Mouse (Mus musculus) liver, adult 2 months (tissue): ENCODE measurements around the gene Cep57l1. TPM values are rescaled to one million over a fixed set of nuclear protein-coding genes. Genes with fewer than 3 reads are reported as not detected.

Experiments used
- DNase-seq: peaks from one replicate; pipeline ENCODE4 v3.0.0-alpha.2; 2011; ENCODE audit warnings: low read depth, low spot score; ENCODE audit errors: extremely low read depth
- H3K27ac ChIP-seq: fragments of 200-500 bp; replicated peaks from 2 replicates; pipeline ENCODE4 v1.5.1; 2012; ENCODE audit warnings: low read depth, mild to moderate bottlenecking, control low read depth, inconsistent platforms, low read length; ENCODE audit not compliant: insufficient read depth
- H3K27me3 ChIP-seq: fragments of 200-500 bp; 2 replicates; pipeline ENCODE4 v1.6.1; 2012; ENCODE audit warnings: mild to moderate bottlenecking, moderate library complexity, low read length, inconsistent platforms; ENCODE audit not compliant: control insufficient read depth, insufficient read depth
- H3K36me3 ChIP-seq: fragments of 200-500 bp; 2 replicates; pipeline ENCODE4 v1.6.1; 2012; ENCODE audit warnings: low read length, inconsistent platforms; ENCODE audit not compliant: control insufficient read depth, insufficient read depth
- H3K4me1 ChIP-seq: fragments of 200-500 bp; 2 replicates; pipeline ENCODE4 v1.6.1; 2011; ENCODE audit warnings: low read length; ENCODE audit not compliant: control insufficient read depth, insufficient read depth
- H3K4me3 ChIP-seq: fragments of 200-500 bp; 2 replicates; pipeline ENCODE4 v1.5.1; 2011; ENCODE audit warnings: low read depth, mild to moderate bottlenecking, control low read depth, low read length, moderate library complexity; ENCODE audit not compliant: insufficient read depth
- H3K79me2 ChIP-seq: fragments of 200-500 bp; 2 replicates; pipeline ENCODE4 v1.6.1; 2012; ENCODE audit warnings: inconsistent platforms, mild to moderate bottlenecking, low read length, moderate library complexity; ENCODE audit not compliant: control insufficient read depth, insufficient read depth
- H3K9ac ChIP-seq: fragments of 200-500 bp; 2 replicates; pipeline ENCODE4 v1.6.1; 2012; ENCODE audit warnings: low read depth, mild to moderate bottlenecking, control low read depth, inconsistent platforms, low read length
- CTCF ChIP-seq: fragments of 200-500 bp; IDR thresholded peaks from 2 replicates; pipeline ENCODE4 v1.5.1; 2011; ENCODE audit warnings: low read depth, low read length, control low read depth
- POLR2A ChIP-seq: fragments of 200-500 bp; IDR thresholded peaks from 2 replicates; pipeline ENCODE4 v1.6.1; 2011; ENCODE audit warnings: low read length, control low read depth; ENCODE audit not compliant: insufficient read depth; ENCODE audit errors: extremely low read depth
- WGBS: fragments of 180-500 bp; shearing (Covaris S2); methylation state at CpG from one replicate; pipeline ENCODE4 v1.1.7; 2018; 5-methylcytosine and 5-hydroxymethylcytosine counted together
- polyA plus RNA-seq: library from polyadenylated mRNA; depleted of rRNA; stranded (reverse); fragments of >200 nt; gene quantifications from 2 replicates; pipeline ENCODE4 v1.2.3, GENCODE M21; 2012
- total RNA-seq: library from RNA; depleted of rRNA; stranded (reverse); fragments of >200 nt; gene quantifications from 2 replicates; pipeline ENCODE4 v1.2.3, GENCODE M21; 2014

Gene Cep57l1
- total and polyA plus RNA-seq, 2 experiments, result 0.82 to 9.2 TPM

GRCm38 (mm10) chr10:41832191-41832590, 22.5 kb upstream of the Cep57l1 start:
- no peaks in the 10 kb centered on the region for H3K36me3 ChIP-seq
- DNase-seq, result no peak
- H3K79me2 ChIP-seq, result peaks cover 13% of the 10 kb centered on the region; the same call in 1 of the 2 replicates
- H3K4me1 ChIP-seq, result peaks cover 3% of the 10 kb centered on the region; the same call in 1 of the 2 replicates
- 64% methylated on average over 6 of the region's 6 CpGs for WGBS
- H3K27ac ChIP-seq, result no peak overlapping the region
- no peak overlapping the region for H3K4me3 ChIP-seq
- no peaks in the 10 kb centered on the region for H3K27me3 ChIP-seq
- TF ChIP-seq POLR2A (no peak), CTCF (no peak)
- H3K9ac ChIP-seq, result no peak overlapping the region

GRCm38 (mm10) chr10:41830851-41831522, 21.3 kb upstream of the Cep57l1 start:
- Histone ChIP-seq H3K27me3 (no peaks in the 10 kb centered on the region), H3K9ac (no peak overlapping the region), H3K79me2 (peaks cover 9% of the 10 kb centered on the region; the same call in 1 of the 2 replicates), H3K36me3 (no peaks in the 10 kb centered on the region), H3K4me1 (peaks cover 3% of the 10 kb centered on the region; the same call in 1 of the 2 replicates), H3K4me3 (no peak overlapping the region), H3K27ac (no peak overlapping the region)
- TF ChIP-seq CTCF (peak; percentile 53), POLR2A (no peak)
- peak; percentile 56 for DNase-seq
- WGBS, result 56% methylated on average over 9 of the region's 9 CpGs

GRCm38 (mm10) chr10:41830445-41830844, 20.8 kb upstream of the Cep57l1 start:
- Histone ChIP-seq H3K27ac (no peak overlapping the region), H3K79me2 (peaks cover 9% of the 10 kb centered on the region; the same call in 1 of the 2 replicates), H3K4me1 (peaks cover 3% of the 10 kb centered on the region; the same call in 1 of the 2 replicates), H3K27me3 (no peaks in the 10 kb centered on the region), H3K9ac (no peak overlapping the region), H3K36me3 (no peaks in the 10 kb centered on the region), H3K4me3 (no peak overlapping the region)
- WGBS, result 67% methylated on average over 4 of the region's 4 CpGs
- TF ChIP-seq POLR2A, result no peak
- TF ChIP-seq CTCF, result no peak
- DNase-seq, result no peak

- no peaks in the 10 kb centered on the region for H3K27me3 ChIP-seq
- H3K79me2 ChIP-seq, result peaks cover 9% of the 10 kb centered on the region; the same call in 1 of the 2 replicates
- H3K9ac ChIP-seq, result no peak overlapping the region
- WGBS, result 71% methylated on average over 2 of the region's 2 CpGs
- TF ChIP-seq POLR2A (no peak), CTCF (no peak)
- H3K36me3 ChIP-seq, result no peaks in the 10 kb centered on the region
- H3K4me3 ChIP-seq, result no peak overlapping the region
- peaks cover 3% of the 10 kb centered on the region; the same call in 1 of the 2 replicates for H3K4me1 ChIP-seq
- no peak for DNase-seq
- H3K27ac ChIP-seq, result no peak overlapping the region
Observed at GRCm38 (mm10) chr10:41829980-41830379, 20.3 kb upstream of the Cep57l1 start.

- no peak overlapping the region for H3K4me3 ChIP-seq
- H3K27me3 ChIP-seq, result no peaks in the 10 kb centered on the region
- 92% methylated on average over 5 of the region's 5 CpGs for WGBS
- DNase-seq, result no peak
- H3K4me1 ChIP-seq, result peaks cover 2% of the 10 kb centered on the region; the same call in 1 of the 2 replicates
- no peak overlapping the region for H3K27ac ChIP-seq
- no peak overlapping the region for H3K9ac ChIP-seq
- no peak for TF ChIP-seq POLR2A
- TF ChIP-seq CTCF, result no peak
- peaks cover 9% of the 10 kb centered on the region; the same call in 1 of the 2 replicates for H3K79me2 ChIP-seq
- no peaks in the 10 kb centered on the region for H3K36me3 ChIP-seq
Observed at GRCm38 (mm10) chr10:41829191-41829590, 19.5 kb upstream of the Cep57l1 start.

GRCm38 (mm10) chr10:41827784-41828183, 18.1 kb upstream of the Cep57l1 start:
- TF ChIP-seq CTCF, result no peak
- TF ChIP-seq POLR2A, result no peak
- no peak for DNase-seq
- Histone ChIP-seq H3K27ac (no peak overlapping the region), H3K4me3 (no peak overlapping the region), H3K36me3 (no peaks in the 10 kb centered on the region), H3K4me1 (no peaks in the 10 kb centered on the region), H3K27me3 (no peaks in the 10 kb centered on the region), H3K9ac (no peak overlapping the region), H3K79me2 (peaks cover 9% of the 10 kb centered on the region; the same call in 1 of the 2 replicates)
- WGBS, result 91% methylated on average over 4 of the region's 4 CpGs
